Mouse (Mus musculus) brain, embryonic 14.5 days (tissue): Measurements from ENCODE around the gene Cd27.

ENCODE experiments used
- CTCF ChIP-seq: fragments of 200-500 bp; IDR thresholded peaks from 2 replicates; pipeline ENCODE4 v1.5.1; 2012; ENCODE audit warnings: inconsistent platforms, mild to moderate bottlenecking, moderate library complexity, borderline replicate concordance; ENCODE audit not compliant: insufficient read depth, insufficient read length; ENCODE audit errors: extremely low read depth
- POLR2A ChIP-seq: fragments of 200-500 bp; IDR thresholded peaks from 2 replicates; pipeline ENCODE4 v1.6.1; 2012; ENCODE audit warnings: mild to moderate bottlenecking, inconsistent platforms, borderline replicate concordance; ENCODE audit not compliant: poor library complexity, insufficient read depth, insufficient read length, severe bottlenecking; ENCODE audit errors: extremely low read depth

DNA sequence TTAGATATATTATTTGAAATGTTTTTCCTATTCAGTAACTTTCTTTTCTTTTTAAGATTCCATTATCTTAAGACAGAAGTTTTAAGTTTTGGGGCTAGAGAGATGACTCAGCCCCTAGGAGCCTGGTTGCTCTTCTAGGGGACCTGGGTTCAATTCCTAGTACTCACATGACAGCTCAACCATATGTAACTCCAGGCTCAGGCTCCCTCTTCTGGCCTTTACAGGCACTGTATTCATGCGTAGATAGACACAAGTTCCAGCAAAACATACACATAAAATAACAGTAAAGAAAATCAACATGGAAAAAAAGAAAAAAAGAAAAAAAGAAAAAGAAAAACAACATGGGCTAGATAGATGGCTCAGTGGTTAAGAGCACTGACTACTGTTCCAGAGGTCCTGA is 26.4 kb downstream of the Cd27 start:
- TF ChIP-seq CTCF (no peak), POLR2A (no peak)
